Mouse (Mus musculus) layer of hippocampus, adult 2 months (tissue): ENCODE data around the gene Nol8. TPM values are rescaled to one million over a fixed set of nuclear protein-coding genes. Genes with fewer than 3 reads are reported as not detected.
A peak's percentile ranks its signal among the peaks of the same experiment; 100 is the strongest.

Experiments used
- DNase-seq, 2 experiments: peaks; one replicate each; pipeline ENCODE4 v3.0.0; 2022; ENCODE audit warnings: low spot score in 2 of 2
- H3K27ac ChIP-seq: fragments of 200-600 bp; 2 replicates; pipeline ENCODE4 v1.8.1; 2022
- H3K4me3 ChIP-seq: fragments of 200-600 bp; 2 replicates; pipeline ENCODE4 v1.8.1; 2022; ENCODE audit warnings: mild to moderate bottlenecking
- CTCF ChIP-seq: fragments of 200-600 bp; conservative IDR thresholded peaks from 2 replicates; pipeline ENCODE4 v1.8.1; 2022; ENCODE audit warnings: antibody characterized with exemption, mild to moderate bottlenecking, moderate library complexity
- long read RNA-seq, 2 experiments: library from polyadenylated mRNA; stranded (forward); transcript quantifications; one replicate each; pipeline ENCODE4 v2.0.0; 2021; ENCODE audit warnings: borderline mapping rate in 2 of 2
- total RNA-seq, 2 experiments: library from RNA; stranded (reverse); gene quantifications; 2 replicates each; pipeline ENCODE4 v1.2.3; 2021

Nol8 gene
- 10 to 100 TPM; 28.4 to 28.5 TPM for total RNA-seq
- long read RNA-seq, experiment 1, full-length matches to known transcripts, result 4 of 9 reads
- long read RNA-seq, experiment 1, partial matches to known transcripts, result 1 of 9 reads
- long read RNA-seq, experiment 1, other reads (novel, unspliced or antisense), result 4 of 9 reads
- long read RNA-seq, experiment 2, full-length matches to known transcripts, result 5 of 13 reads
- long read RNA-seq, experiment 2, partial matches to known transcripts, result 3 of 13 reads
- long read RNA-seq, experiment 2, other reads (novel, unspliced or antisense), result 5 of 13 reads

DNA sequence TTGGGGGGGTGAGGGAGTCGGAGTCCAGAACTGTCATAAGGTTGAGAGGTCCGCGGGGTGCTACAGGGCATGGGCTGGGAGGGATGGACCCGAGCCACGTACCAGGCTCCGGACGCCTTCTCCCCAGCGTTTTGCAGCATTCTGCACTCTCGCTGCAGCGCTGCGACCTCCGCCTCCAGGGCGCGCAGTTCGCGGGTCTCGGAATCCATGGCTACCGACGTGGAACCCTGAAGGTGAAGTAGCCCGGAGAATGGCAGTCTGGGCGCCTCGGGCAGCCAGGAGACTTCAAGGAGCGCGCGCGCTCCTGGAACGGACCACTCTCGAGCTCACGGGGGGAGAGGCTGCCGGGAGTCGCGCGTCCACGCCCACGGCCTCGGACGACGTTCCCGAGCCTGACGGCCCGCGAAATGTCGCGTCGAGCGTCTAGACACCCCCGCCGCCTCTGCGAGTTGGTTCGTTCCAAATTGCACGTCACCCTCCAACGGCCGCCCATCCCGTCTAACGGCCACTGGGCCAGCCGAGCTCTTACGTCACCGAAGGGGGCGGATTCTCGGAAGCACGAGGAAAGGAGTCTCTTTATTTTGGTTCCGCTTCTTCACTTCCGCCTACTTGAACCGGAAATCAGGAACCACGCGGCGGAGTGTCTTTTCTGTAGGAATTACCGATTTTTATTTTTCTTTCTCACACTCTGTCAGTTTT lies at the start of gene Nol8, which contains the start of gene Cenpp:
TSS of gene Nol8 (plus strand) at position 598 of the 699 bp plus-strand sequence.
TSS of gene Cenpp (minus strand) at position 305 of the 699 bp plus-strand sequence.
- DNase-seq, result peak; percentile 99 to 100
- H3K27ac ChIP-seq, result peak within 1 kb of the TSS; percentile 91
- TF ChIP-seq CTCF, result no peak
- peak within 1 kb of the TSS; percentile 89 for H3K4me3 ChIP-seq

DNA sequence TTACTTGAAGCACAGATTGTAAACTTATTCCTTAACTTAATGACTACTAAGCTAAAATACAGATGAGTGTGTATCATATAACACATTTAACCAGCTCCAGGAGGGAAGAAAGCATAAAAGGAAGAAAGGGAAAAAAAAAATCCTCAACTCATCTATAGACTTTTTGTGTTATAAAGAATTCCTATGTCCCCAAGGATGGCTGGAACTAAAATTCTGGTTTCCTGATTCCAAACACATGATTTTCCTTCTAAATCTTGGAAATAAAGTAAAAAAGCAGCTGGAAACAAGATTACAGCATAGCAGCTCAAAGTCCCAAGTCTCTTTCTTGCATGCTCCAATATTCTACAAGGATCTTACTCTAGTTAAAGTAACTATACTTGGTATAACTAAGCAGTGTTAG lies 49.3 kb upstream of the Nol8 start:
- TF ChIP-seq CTCF, result no peak
- H3K27ac ChIP-seq, result no peak overlapping the region
- no peak overlapping the region for H3K4me3 ChIP-seq
- DNase-seq, result no peak

DNA sequence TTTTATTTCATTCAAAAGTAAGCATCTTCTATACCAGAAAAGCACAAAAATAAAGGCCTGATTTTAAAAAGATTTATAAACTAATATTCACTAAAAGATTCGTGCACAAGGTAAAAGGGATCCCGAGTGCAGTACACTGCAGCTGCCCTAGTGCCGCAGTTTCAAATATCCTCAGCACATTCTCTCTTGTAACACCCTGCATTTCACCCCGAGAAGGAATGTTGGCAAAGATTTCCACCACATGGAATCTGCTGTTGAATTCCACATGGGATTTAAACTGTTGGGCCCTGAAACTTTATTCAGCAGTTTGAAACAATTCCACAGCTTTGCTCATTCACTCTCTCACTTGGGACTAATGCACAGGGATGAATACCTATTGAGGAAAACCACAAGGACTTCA lies 45.2 kb upstream of the Nol8 start, which contains the start of gene Ogn:
TSS of gene Ogn (plus strand) at position 333 of the 400 bp plus-strand sequence.
- Histone ChIP-seq H3K4me3 (no peak within 1 kb of the TSS), H3K27ac (no peak within 1 kb of the TSS; the same call in 1 of the 2 replicates)
- no peak for TF ChIP-seq CTCF
- peak in 1 of 2 experiments; percentile 16 for DNase-seq

DNA sequence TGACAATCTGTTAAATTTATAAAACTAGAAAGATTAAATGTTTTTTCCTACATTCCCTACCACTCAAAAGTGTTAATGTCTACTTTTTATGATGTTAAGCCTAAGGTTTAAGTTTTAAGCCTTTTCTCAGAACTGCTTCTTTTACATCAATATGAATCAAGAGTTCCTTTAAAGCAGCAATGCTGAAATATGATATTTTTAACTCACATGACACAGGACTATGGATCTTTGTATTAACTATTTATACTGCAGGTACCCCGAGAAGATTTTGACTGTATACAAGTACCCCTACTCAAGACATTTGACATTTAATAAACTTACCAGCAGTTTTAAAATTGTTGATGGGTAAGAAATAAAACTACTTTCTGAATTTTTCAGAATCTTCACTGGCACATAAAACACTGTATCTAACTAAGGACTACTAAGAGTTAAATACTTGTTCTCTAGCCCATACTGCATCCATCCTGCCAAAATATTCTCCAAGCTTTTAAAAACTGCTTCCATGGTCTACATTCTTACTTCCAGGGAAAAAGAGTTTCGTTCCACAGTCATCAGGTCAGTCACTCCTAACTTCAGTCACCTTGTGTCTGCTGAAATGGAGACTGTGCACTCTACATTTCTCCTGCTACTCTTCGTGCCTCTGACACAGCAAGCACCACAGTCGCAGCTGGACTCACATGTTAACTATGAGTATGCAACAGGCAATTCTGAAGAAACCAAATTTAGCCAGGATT lies 44.1 kb upstream of the Nol8 start:
- TF ChIP-seq CTCF, result no peak
- no peak for DNase-seq
- H3K4me3 ChIP-seq, result no peak overlapping the region
- no peak overlapping the region for H3K27ac ChIP-seq

- no peak overlapping the region for H3K27ac ChIP-seq
- no peak overlapping the region for H3K4me3 ChIP-seq
- DNase-seq, result no peak
- no peak for TF ChIP-seq CTCF
These were observed 35.9 kb upstream of the Nol8 start for GRCm38 (mm10) chr13:49617021-49617420.

DNA sequence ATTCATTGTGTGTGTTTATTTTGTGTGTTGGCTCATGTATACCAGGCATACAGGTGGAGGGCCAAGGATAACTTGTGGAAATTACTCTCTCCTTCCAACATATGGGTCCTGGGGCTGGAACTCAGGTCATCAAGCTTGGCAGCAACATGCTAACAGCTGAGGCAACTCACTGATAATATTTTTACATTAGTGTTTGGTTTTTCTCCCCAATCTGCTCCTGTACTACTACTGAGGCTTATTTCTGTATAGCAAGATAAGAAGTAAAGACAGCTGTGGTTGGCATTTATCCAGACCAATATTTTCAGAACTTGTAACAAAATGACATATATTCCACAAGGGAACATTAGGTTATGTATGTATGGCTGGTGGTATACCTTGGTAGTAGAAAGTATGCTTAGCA lies 34.5 kb upstream of the Nol8 start:
- no peak overlapping the region for H3K27ac ChIP-seq
- TF ChIP-seq CTCF, result no peak

GRCm38 (mm10) chr13:49623216-49623615 lies 29.7 kb upstream of the Nol8 start:
- H3K4me3 ChIP-seq, result no peak overlapping the region
- H3K27ac ChIP-seq, result no peak overlapping the region
- DNase-seq, result no peak
- TF ChIP-seq CTCF, result no peak

More for the DNA sequence above, 34.5 kb upstream of the Nol8 start:
- no peak for DNase-seq
- no peak overlapping the region for H3K4me3 ChIP-seq

DNA sequence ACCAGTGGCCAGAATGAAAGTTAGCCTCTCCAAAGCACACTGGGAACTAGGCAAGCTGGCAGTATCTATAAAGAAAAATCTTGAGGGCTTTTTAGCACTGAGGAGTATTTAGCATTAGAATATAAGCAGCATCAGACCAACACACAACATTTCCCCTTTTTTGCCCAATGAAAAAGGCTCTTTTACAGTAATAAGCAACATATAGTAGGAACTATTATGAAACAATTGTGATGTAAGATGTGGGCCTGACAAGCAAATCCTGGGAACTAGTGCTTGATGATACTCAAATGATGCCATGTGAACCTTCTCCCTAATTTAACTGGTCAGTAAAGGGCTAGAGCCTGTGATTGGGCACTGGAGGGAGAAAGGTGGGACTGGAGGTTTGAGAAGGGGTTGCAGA lies 24.7 kb upstream of the Nol8 start:
- no peak overlapping the region for H3K27ac ChIP-seq
- H3K4me3 ChIP-seq, result no peak overlapping the region

DNA sequence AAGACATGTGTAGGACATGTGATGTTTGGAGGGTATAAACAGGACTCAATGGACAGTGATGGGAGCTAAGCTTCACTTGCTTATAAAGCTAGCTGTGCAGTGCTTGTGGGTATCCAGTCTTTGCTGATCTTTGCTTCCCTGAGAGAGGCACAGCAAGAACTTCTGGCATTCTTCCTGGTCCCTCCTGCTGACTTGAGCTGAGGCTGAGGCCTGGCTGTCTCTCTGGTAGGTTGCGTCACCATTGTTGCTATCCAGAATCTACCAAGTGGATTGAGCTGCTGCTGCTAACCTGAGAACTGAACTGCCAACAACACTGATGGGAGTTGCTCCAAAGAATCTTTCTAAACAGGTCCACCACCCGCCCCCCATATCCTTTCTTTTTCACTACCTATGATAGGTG lies 23.8 kb upstream of the Nol8 start:
- TF ChIP-seq CTCF, result no peak
- DNase-seq, result no peak
- Histone ChIP-seq H3K27ac (no peak overlapping the region), H3K4me3 (no peak overlapping the region)

More for the DNA sequence above, 24.7 kb upstream of the Nol8 start:
- no peak for DNase-seq
- TF ChIP-seq CTCF, result no peak

GRCm38 (mm10) chr13:49639965-49640364 lies 12.9 kb upstream of the Nol8 start:
- H3K4me3 ChIP-seq, result no peak overlapping the region
- no peak for TF ChIP-seq CTCF
- DNase-seq, result no peak
- no peak overlapping the region for H3K27ac ChIP-seq

- H3K4me3 ChIP-seq, result no peak overlapping the region
- TF ChIP-seq CTCF, result no peak
- DNase-seq, result no peak
- no peak overlapping the region for H3K27ac ChIP-seq
These were observed 10.2 kb upstream of the Nol8 start for GRCm38 (mm10) chr13:49642650-49643049.

DNA sequence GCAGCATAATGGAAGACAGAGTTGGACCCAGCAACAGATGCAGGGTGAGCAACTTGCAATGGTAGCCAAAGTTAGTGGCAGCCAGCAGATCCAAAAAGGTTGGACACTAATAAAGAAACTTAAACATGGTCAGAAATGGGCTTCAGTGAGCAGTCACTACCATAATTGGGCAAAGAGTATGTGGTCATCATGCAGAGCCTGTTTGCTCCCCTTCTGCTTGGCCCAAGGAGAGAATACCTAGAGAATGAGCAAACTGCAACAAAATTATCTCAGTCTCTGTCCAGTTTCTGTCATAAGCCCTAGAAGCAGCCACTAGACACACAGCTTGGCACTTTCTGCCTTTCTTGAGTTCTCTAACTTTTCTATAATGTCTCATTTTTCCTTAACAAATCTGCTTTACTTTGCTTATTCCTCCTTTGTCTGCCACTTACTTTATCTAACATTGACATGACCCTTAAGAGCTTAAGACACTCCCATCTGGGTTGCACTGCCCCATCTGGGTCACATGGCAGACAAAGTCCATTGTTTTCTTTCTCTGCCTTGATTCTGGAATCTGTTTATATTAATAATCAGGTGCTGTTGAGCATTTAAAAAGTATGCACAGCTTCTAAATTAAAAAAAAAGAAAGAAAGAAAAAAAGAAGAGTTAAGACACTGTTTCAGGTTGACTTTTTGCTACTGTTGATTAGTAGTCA lies 9.1 kb upstream of the Nol8 start:
- DNase-seq, result no peak
- no peak for TF ChIP-seq CTCF
- H3K4me3 ChIP-seq, result no peak overlapping the region
- H3K27ac ChIP-seq, result no peak overlapping the region; the same call in 1 of the 2 replicates
